Mouse (Mus musculus) MEL (cell line): Measurements from ENCODE around the gene Wnt1. TPM values are rescaled to one million over a fixed set of nuclear protein-coding genes. Genes with fewer than 3 reads are reported as not detected.

ENCODE experiments used
- DNase-seq: peaks from one replicate; pipeline ENCODE4 v3.0.0; 2011; ENCODE audit warnings: low read depth, low spot score
- H3K27ac ChIP-seq: 2 replicates; pipeline ENCODE4 v1.5.1; 2012; ENCODE audit warnings: low read depth, mild to moderate bottlenecking, control low read depth, low read length, moderate library complexity; ENCODE audit not compliant: control insufficient read depth
- H3K27me3 ChIP-seq, 2 experiments: fragments of 150-350 bp in 1 of 2; sonication (generic) in 1 of 2; 2 replicates each; pipeline ENCODE4 v1.6.1; 2012; ENCODE audit warnings: low read length in 2 of 2, mild to moderate bottlenecking in 2 of 2, improper control_type of control experiment in 1 of 2, moderate library complexity in 1 of 2; ENCODE audit not compliant: insufficient read depth in 2 of 2, control insufficient read depth in 1 of 2
- H3K36me3 ChIP-seq, 2 experiments: 2 replicates each; pipeline ENCODE4 v1.6.1; 2012 to 2014; ENCODE audit warnings: low read length in 2 of 2, improper control_type of control experiment in 1 of 2, inconsistent platforms in 1 of 2, mild to moderate bottlenecking in 1 of 2; ENCODE audit not compliant: insufficient read depth in 2 of 2, control insufficient read depth in 1 of 2
- H3K4me1 ChIP-seq, 2 experiments: fragments of 150-350 bp in 1 of 2; sonication (generic) in 1 of 2; 2 replicates each; pipeline ENCODE4 v1.6.1; 2012; ENCODE audit warnings: low read length in 2 of 2, improper control_type of control experiment in 1 of 2, mild to moderate bottlenecking in 1 of 2; ENCODE audit not compliant: insufficient read depth in 2 of 2, control insufficient read depth in 1 of 2
- H3K4me3 ChIP-seq, 2 experiments: fragments of 150-350 bp in 1 of 2; sonication (generic) in 1 of 2; 2 replicates each; pipeline ENCODE4 v1.5.1; 2012; ENCODE audit warnings: low read depth in 2 of 2, low read length in 2 of 2, mild to moderate bottlenecking in 2 of 2, moderate library complexity in 2 of 2, control low read depth in 1 of 2, improper control_type of control experiment in 1 of 2; ENCODE audit not compliant: control insufficient read depth in 1 of 2, insufficient read depth in 1 of 2
- H3K79me2 ChIP-seq: 2 replicates; pipeline ENCODE4 v1.6.1; 2012; ENCODE audit warnings: mild to moderate bottlenecking, low read length, moderate library complexity; ENCODE audit not compliant: control insufficient read depth, poor library complexity, insufficient read depth
- H3K9ac ChIP-seq: 2 replicates; pipeline ENCODE4 v1.6.1; 2012; ENCODE audit warnings: low read depth, mild to moderate bottlenecking, control low read depth, low read length, moderate library complexity; ENCODE audit not compliant: control insufficient read depth, poor library complexity, severe bottlenecking
- H3K9me3 ChIP-seq: fragments of 150-350 bp; sonication (generic); replicated peaks from 2 replicates; pipeline ENCODE4 v1.6.1; 2012; ENCODE audit warnings: mild to moderate bottlenecking, low read length, improper control_type of control experiment, moderate library complexity; ENCODE audit not compliant: insufficient read depth
- BHLHE40 ChIP-seq: IDR thresholded peaks from 2 replicates; pipeline ENCODE4 v1.6.1; 2012; ENCODE audit warnings: low read depth, mild to moderate bottlenecking, inconsistent platforms, low read length, improper control_type of control experiment, borderline replicate concordance
- CHD2 ChIP-seq: IDR thresholded peaks from 2 replicates; pipeline ENCODE4 v1.6.1; 2011; ENCODE audit warnings: low read length, improper control_type of control experiment
- CTCF ChIP-seq, 3 experiments: IDR thresholded peaks in 2 of 3; conservative IDR thresholded peaks in 1 of 3; 2 replicates each; pipeline ENCODE4 v1.5.1; 2011 to 2012; ENCODE audit warnings: low read length in 3 of 3, low read depth in 2 of 3, mild to moderate bottlenecking in 2 of 3, improper control_type of control experiment in 1 of 3, inconsistent platforms in 1 of 3, mixed read lengths in 1 of 3, moderate library complexity in 1 of 3; ENCODE audit not compliant: control insufficient read depth in 1 of 3, insufficient read depth in 1 of 3, poor library complexity in 1 of 3, severe bottlenecking in 1 of 3
- E2F4 ChIP-seq: IDR thresholded peaks from 2 replicates; pipeline ENCODE4 v1.6.1; 2011; ENCODE audit warnings: low read depth, low read length, improper control_type of control experiment, borderline replicate concordance
- ELF1 ChIP-seq: IDR thresholded peaks from 2 replicates; pipeline ENCODE4 v1.6.1; 2014; ENCODE audit warnings: low read depth, mild to moderate bottlenecking, inconsistent platforms, low read length, improper control_type of control experiment, moderate library complexity
- HCFC1 ChIP-seq: IDR thresholded peaks from 2 replicates; pipeline ENCODE4 v1.6.1; 2012; ENCODE audit warnings: low read depth, mild to moderate bottlenecking, inconsistent platforms, low read length, improper control_type of control experiment, moderate library complexity
- MAX ChIP-seq: IDR thresholded peaks from 2 replicates; pipeline ENCODE4 v1.6.1; 2011; ENCODE audit warnings: low read length, improper control_type of control experiment
- MAZ ChIP-seq: IDR thresholded peaks from 2 replicates; pipeline ENCODE4 v1.6.1; 2012; ENCODE audit warnings: low read depth, mild to moderate bottlenecking, inconsistent platforms, low read length, improper control_type of control experiment
- MEF2A ChIP-seq: IDR thresholded peaks from 2 replicates; pipeline ENCODE4 v1.6.1; 2014; ENCODE audit warnings: low read depth, mild to moderate bottlenecking, inconsistent platforms, low read length, improper control_type of control experiment; ENCODE audit not compliant: poor library complexity, insufficient replicate concordance, severe bottlenecking; ENCODE audit errors: extremely low read depth
- MXI1 ChIP-seq: IDR thresholded peaks from 2 replicates; pipeline ENCODE4 v1.6.1; 2011; ENCODE audit warnings: mild to moderate bottlenecking, low read depth, low read length, improper control_type of control experiment
- MYB ChIP-seq: IDR thresholded peaks from 2 replicates; pipeline ENCODE4 v1.6.1; 2011; ENCODE audit warnings: mild to moderate bottlenecking, low read depth, low read length, improper control_type of control experiment
- MYC ChIP-seq: IDR thresholded peaks from 2 replicates; pipeline ENCODE4 v1.6.1; 2011; ENCODE audit warnings: low read depth, mild to moderate bottlenecking, low read length, improper control_type of control experiment, moderate library complexity
- NRF1 ChIP-seq: IDR thresholded peaks from 2 replicates; pipeline ENCODE4 v1.6.1; 2014; ENCODE audit warnings: low read depth, mild to moderate bottlenecking, inconsistent platforms, low read length, improper control_type of control experiment, moderate library complexity; ENCODE audit not compliant: poor library complexity, insufficient read depth, severe bottlenecking
- POLR2A ChIP-seq, 2 experiments: IDR thresholded peaks; 2 replicates each; pipeline ENCODE4 v1.6.1; 2011 to 2012; ENCODE audit warnings: low read length in 2 of 2, mild to moderate bottlenecking in 2 of 2, control low read depth in 1 of 2, improper control_type of control experiment in 1 of 2, low read depth in 1 of 2, moderate library complexity in 1 of 2; ENCODE audit not compliant: control insufficient read depth in 1 of 2, insufficient read depth in 1 of 2, poor library complexity in 1 of 2
- POLR2AphosphoS5 ChIP-seq: IDR thresholded peaks from 2 replicates; pipeline ENCODE4 v1.6.1; 2012; ENCODE audit warnings: low read depth, borderline replicate concordance, mild to moderate bottlenecking, inconsistent platforms, low read length, moderate library complexity, mixed read lengths
- RCOR1 ChIP-seq: IDR thresholded peaks from 2 replicates; pipeline ENCODE4 v1.6.1; 2012; ENCODE audit warnings: low read depth, mild to moderate bottlenecking, inconsistent platforms, low read length, improper control_type of control experiment
- USF1 ChIP-seq: IDR thresholded peaks from 2 replicates; pipeline ENCODE4 v1.6.1; 2014; ENCODE audit warnings: low read depth, mild to moderate bottlenecking, inconsistent platforms, low read length, improper control_type of control experiment, moderate library complexity
- ZNF384 ChIP-seq: IDR thresholded peaks from 2 replicates; pipeline ENCODE4 v1.6.1; 2012; ENCODE audit warnings: low read depth, mild to moderate bottlenecking, inconsistent platforms, low read length, improper control_type of control experiment
- polyA plus RNA-seq, 2 experiments: library from polyadenylated mRNA; stranded (reverse) in 1 of 2; unstranded in 1 of 2; fragments of >175 nt in 1 of 2; fragments of >200 nt in 1 of 2; gene quantifications; 2 replicates each; pipeline versions ENCODE4 v1.2.1 to v1.2.4; 2012; ENCODE audit warnings: low replicate concordance in 2 of 2, low read depth in 1 of 2; ENCODE audit not compliant: insufficient read length in 2 of 2, insufficient read depth in 1 of 2, missing spikeins in 1 of 2
- total RNA-seq: library from RNA; depleted of rRNA; stranded (reverse); fragments of 300-350 nt; gene quantifications from 2 replicates; pipeline ENCODE4 v1.2.3, GENCODE M21; 2012

The Wnt1 gene
- total and polyA plus RNA-seq, 3 experiments = not detected

DNA sequence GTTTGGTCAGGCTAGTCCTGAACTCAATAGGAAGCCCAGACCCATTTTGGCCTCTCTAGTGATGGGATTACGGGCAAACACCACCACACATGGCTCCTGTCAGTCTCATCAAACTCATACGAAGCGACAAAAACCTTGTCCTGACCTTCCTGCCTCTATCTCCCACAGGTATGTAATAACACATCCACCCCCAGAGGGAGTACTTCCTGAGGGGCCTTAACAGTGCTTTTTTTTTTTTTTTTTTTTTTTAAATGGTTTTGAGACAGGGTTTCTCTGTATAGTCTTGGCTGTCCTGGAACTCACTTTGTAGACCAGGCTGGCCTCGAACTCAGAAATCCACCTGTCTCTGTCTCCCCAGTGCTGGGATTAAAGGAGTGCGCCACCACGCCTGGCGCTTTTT is 28.5 kb downstream of the Wnt1 start:
- no peak overlapping the region for H3K9ac ChIP-seq
- TF ChIP-seq CTCF (IDR thresholded peaks at IDR 0.05 in 2 of 3, conservative IDR thresholded peaks at IDR 0.05 in 1 of 3; ENCODE audit: control insufficient read depth in 1 of 3, insufficient read depth in 1 of 3, low read depth in 2 of 3, low read length in 3 of 3, poor library complexity in 1 of 3, severe bottlenecking in 1 of 3) (no peak; a peak in 1 of 6 replicates), MYB (no peak), BHLHE40 (no peak), E2F4 (no peak), MYC (no peak), ZNF384 (peak; percentile 86), POLR2A (IDR thresholded peaks at IDR 0.05; ENCODE audit: control insufficient read depth in 1 of 2, insufficient read depth in 1 of 2, low read depth in 1 of 2, low read length in 2 of 2, poor library complexity in 1 of 2) (peak in 1 of 2 experiments; percentile 31; a peak in 1 of 4 replicates)
- TF ChIP-seq, all 39 proteins: peak for 2
- H3K4me1 ChIP-seq = 0 out of 4 replicates have a peak, but pooled peaks cover 0 to 2% of the 10 kb centered on the region in 2 experiments
- no peaks in the 10 kb centered on the region for H3K9me3 ChIP-seq
- no peak overlapping the region for H3K27ac ChIP-seq
- no peak overlapping the region for H3K4me3 ChIP-seq
- peaks cover 0 to 3% of the 10 kb centered on the region in 2 experiments; a peak in 2 of 4 replicates for H3K36me3 ChIP-seq
- DNase-seq = peak; percentile 23
- no peaks in the 10 kb centered on the region for H3K27me3 ChIP-seq
- H3K79me2 ChIP-seq = no peaks in the 10 kb centered on the region

DNA sequence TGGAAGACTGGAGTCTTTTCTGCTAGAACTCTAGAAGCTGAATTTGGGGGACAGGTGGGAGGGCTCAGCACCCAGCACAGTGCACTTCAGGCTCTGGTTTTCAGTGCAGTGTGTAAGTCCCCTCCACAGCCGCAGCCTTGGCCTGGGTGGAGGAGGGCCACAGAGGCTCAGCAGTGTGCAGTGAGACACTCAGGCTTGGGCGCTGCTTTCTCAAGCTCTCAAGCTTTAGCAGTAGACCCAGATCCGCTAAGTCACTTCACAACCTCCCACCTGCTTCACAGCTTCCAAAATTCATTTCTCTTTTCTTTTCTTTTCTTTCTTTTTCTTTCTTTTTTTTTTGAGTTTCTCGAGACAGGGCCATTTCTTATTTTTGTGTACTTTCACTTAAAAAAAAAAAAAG is 31.3 kb downstream of the Wnt1 start:
- H3K27me3 ChIP-seq = no peaks in the 10 kb centered on the region
- TF ChIP-seq MAX (no peak), MYC (no peak), MAZ (no peak), HCFC1 (no peak), USF1 (no peak), CHD2 (no peak), POLR2A (IDR thresholded peaks at IDR 0.05; ENCODE audit: control insufficient read depth in 1 of 2, insufficient read depth in 1 of 2, low read depth in 1 of 2, low read length in 2 of 2, poor library complexity in 1 of 2) (no peak), MXI1 (no peak), MEF2A (no peak), ELF1 (no peak), MYB (no peak), NRF1 (no peak), POLR2AphosphoS5 (no peak), RCOR1 (no peak)
- TF ChIP-seq, all 39 proteins: peak for 0
- Histone ChIP-seq H3K9me3 (no peaks in the 10 kb centered on the region), H3K36me3 (peaks cover 0 to 2% of the 10 kb centered on the region in 2 experiments; a peak in 1 of 4 replicates), H3K4me3 (no peak overlapping the region), H3K27ac (no peak overlapping the region), H3K79me2 (no peaks in the 10 kb centered on the region), H3K9ac (no peak overlapping the region), H3K4me1 (no peaks in the 10 kb centered on the region)
- DNase-seq = no peak
